Mouse (Mus musculus) megakaryocyte, embryonic 14.5 days (primary cell): Measurements from ENCODE around the gene Me3.

Experiments
- FLI1 ChIP-seq: IDR thresholded peaks from 2 replicates; pipeline ENCODE4 v1.6.1; 2012; ENCODE audit warnings: low read length, inconsistent platforms, mixed read lengths
- GATA1 ChIP-seq: IDR thresholded peaks from 3 replicates; pipeline ENCODE4 v1.6.1; 2012; ENCODE audit warnings: mixed read lengths, low read length, inconsistent platforms, borderline replicate concordance

DNA sequence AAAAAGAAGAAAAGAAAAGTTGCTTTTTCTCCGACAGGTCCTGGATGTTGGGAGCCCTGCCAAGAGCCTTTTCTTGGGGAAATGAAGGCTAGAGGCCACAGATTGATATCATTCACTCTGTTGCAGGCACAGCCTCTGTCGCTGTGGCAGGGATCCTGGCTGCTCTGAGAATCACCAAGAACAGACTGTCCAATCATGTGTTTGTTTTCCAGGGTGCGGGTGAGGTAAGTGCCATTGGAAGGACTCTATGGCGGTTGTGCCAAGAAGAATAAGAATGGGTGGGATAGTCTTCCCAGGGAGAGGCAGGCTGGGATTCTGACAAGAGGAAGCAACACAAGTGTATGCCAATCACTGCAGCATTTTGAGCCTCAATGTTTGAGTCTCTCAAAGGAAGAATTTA lies 213.5 kb downstream of the Me3 start:
- TF ChIP-seq GATA1 = no peak
- no peak for TF ChIP-seq FLI1
